Mouse (Mus musculus): Measurements from ENCODE around the gene Olfr1242. TPM values are rescaled to one million over a fixed set of nuclear protein-coding genes. Genes with fewer than 3 reads are reported as not detected.

Olfr1242 gene
- total RNA-seq (2021): not detected

GRCm38 (mm10) chr2:89498235-89498634, at the start of gene Olfr1242:
Gene Olfr1242, minus strand, starts transcription at chr2:89498335.
- DNase-seq: no peak

- DNase-seq: no peak
Measured at GRCm38 (mm10) chr2:89544516-89544915, 46.4 kb upstream of the Olfr1242 start.

- no peak for DNase-seq
Measured at GRCm38 (mm10) chr2:89539923-89540322, 41.8 kb upstream of the Olfr1242 start.

GRCm38 (mm10) chr2:89531387-89531786, 33.3 kb upstream of the Olfr1242 start, which contains the start of gene Olfr1243:
Gene Olfr1243, minus strand, starts transcription at chr2:89531487.
- no peak for DNase-seq

GRCm38 (mm10) chr2:89487026-89487425, 11.1 kb downstream of the Olfr1242 start, which contains the start of gene Olfr1241:
Gene Olfr1241, minus strand, starts transcription at chr2:89487126.
- DNase-seq: no peak

- no peak for DNase-seq
Measured at GRCm38 (mm10) chr2:89442900-89443299, 55.2 kb downstream of the Olfr1242 start, which contains the start of gene Olfr1240. Gene Olfr1240, minus strand, starts transcription at chr2:89443000.

Other genes with a start within 250 kb of the Olfr1242 start
- gene Olfr1228, start 244.3 kb downstream of the Olfr1242 start, total RNA-seq (2021): not detected
- gene Olfr1229, start 210.3 kb downstream of the Olfr1242 start, total RNA-seq (2021): not detected
- not detected for gene Olfr1230, start 201.1 kb downstream of the Olfr1242 start, total RNA-seq (2021)
- not detected for gene Olfr1231, start 191.3 kb downstream of the Olfr1242 start, total RNA-seq (2021)
- not detected for gene Olfr1232, start 168.7 kb downstream of the Olfr1242 start, total RNA-seq (2021)
- gene Olfr1233, start 155.9 kb downstream of the Olfr1242 start, total RNA-seq (2021): not detected
- gene Olfr1234, start 133.5 kb downstream of the Olfr1242 start, total RNA-seq (2021): not detected
- gene Olfr1238, start 88.7 kb downstream of the Olfr1242 start, total RNA-seq (2021): not detected
- gene Olfr1239, start 77.9 kb downstream of the Olfr1242 start, total RNA-seq (2021): not detected
- gene Olfr1240, start 55.3 kb downstream of the Olfr1242 start, total RNA-seq (2021): not detected
- gene Olfr1241, start 11.2 kb downstream of the Olfr1242 start, total RNA-seq (2021): not detected
- not detected for gene Olfr1243, start 33.2 kb upstream of the Olfr1242 start, total RNA-seq (2021)
- gene Olfr1245, start 80.1 kb upstream of the Olfr1242 start, total RNA-seq (2021): not detected
- not detected for gene Olfr1246, start 94.8 kb upstream of the Olfr1242 start, total RNA-seq (2021)
- under 1 TPM in 1 of 2 experiments, not detected in 1; 0.07 TPM for gene Olfr1247, start 115.8 kb upstream of the Olfr1242 start, total RNA-seq (2021)
- not detected for gene Olfr1248, start 119.9 kb upstream of the Olfr1242 start, total RNA-seq (2021)
- gene Olfr1249, start 136.6 kb upstream of the Olfr1242 start, total RNA-seq (2021): not detected
- gene Olfr1250, start 163.1 kb upstream of the Olfr1242 start, total RNA-seq (2021): not detected
- gene Olfr1251, start 173.6 kb upstream of the Olfr1242 start, total RNA-seq (2021): not detected
- not detected for gene Olfr1252, start 226.7 kb upstream of the Olfr1242 start, total RNA-seq (2021)

Data from heart, postnatal 4 days (tissue).